Mouse (Mus musculus): ENCODE measurements around the gene Mapk1. TPM values are rescaled to one million over a fixed set of nuclear protein-coding genes. Genes with fewer than 3 reads are reported as not detected.

Mapk1 gene
- total and polyA plus RNA-seq, 3 experiments = 162 to 317 (median 244) TPM

- H3K4me3 ChIP-seq (replicated peaks in 1 of 3; ENCODE audit: low read depth in 2 of 3, low read length in 2 of 3, poor library complexity in 1 of 3) = no peak overlapping the region
- H3K9me3 ChIP-seq (replicated peaks; ENCODE audit: low read length) = no peaks in the 10 kb centered on the region
- no peak overlapping the region for H3K9ac ChIP-seq (ENCODE audit: insufficient read depth, low read depth)
- H3K4me1 ChIP-seq (ENCODE audit: control insufficient read depth in 1 of 2, insufficient read depth in 2 of 2) = peaks cover 0 to 5% of the 10 kb centered on the region in 2 experiments; a peak in 2 of 4 replicates
- H3K4me2 ChIP-seq (ENCODE audit: insufficient read depth, low read depth, poor library complexity, severe bottlenecking) = no peak overlapping the region
- H3K27ac ChIP-seq (ENCODE audit: insufficient read depth, low read depth) = no peak overlapping the region
- TF ChIP-seq JUN (IDR thresholded peaks at IDR 0.05; ENCODE audit: insufficient read depth, low read depth, low read length) (no peak), TCF12 (IDR thresholded peaks at IDR 0.05; ENCODE audit: low read depth, low read length) (no peak), ELF1 (IDR thresholded peaks at IDR 0.05; ENCODE audit: low read depth, low read length) (no peak), ZNF384 (IDR thresholded peaks at IDR 0.05; ENCODE audit: low read depth, low read length) (no peak), NRF1 (IDR thresholded peaks at IDR 0.05; ENCODE audit: low read depth, low read length) (no peak), GABPA (IDR thresholded peaks at IDR 0.05; ENCODE audit: insufficient replicate concordance, low read depth, low read length) (no peak), MEF2A (IDR thresholded peaks at IDR 0.05; ENCODE audit: borderline replicate concordance, low read depth, low read length) (no peak), MAFK (IDR thresholded peaks at IDR 0.05; ENCODE audit: insufficient replicate concordance, low read length) (no peak), MXI1 (IDR thresholded peaks at IDR 0.05; ENCODE audit: low read depth, low read length) (no peak), POLR2AphosphoS2 (IDR thresholded peaks at IDR 0.05; ENCODE audit: low read depth, low read length) (no peak), MYC (IDR thresholded peaks at IDR 0.05; ENCODE audit: low read depth, low read length) (no peak), SMC3 (IDR thresholded peaks at IDR 0.05; ENCODE audit: low read depth, low read length) (no peak), CTCF (conservative IDR thresholded peaks at IDR 0.05 in 1 of 2, IDR thresholded peaks at IDR 0.05 in 1 of 2; ENCODE audit: low read depth in 2 of 2, low read length in 2 of 2) (no peak)
- dilution Hi-C loops (cut with MboI; ENCODE audit: extremely low pct_ligation_motif_present, extremely low pct_unique_long_range_greater_than_20kb, low sequenced_read_pairs) (no loop called here), in situ Hi-C loops (cut with MboI; ENCODE audit: low pct_ligation_motif_present, low pct_unique_long_range_greater_than_20kb, low sequenced_read_pairs) (no loop called here)
- no peaks in the 10 kb centered on the region for H3K79me2 ChIP-seq (replicated peaks; ENCODE audit: control insufficient read depth, extremely low read depth, insufficient read depth, poor library complexity, severe bottlenecking)
- DNase-seq (ENCODE audit: extremely low read depth) = no peak
- H3K27me3 ChIP-seq (replicated peaks) = peaks cover 2% of the 10 kb centered on the region
- peaks cover 0 to 12% of the 10 kb centered on the region in 2 experiments for H3K36me3 ChIP-seq (replicated peaks in 1 of 2; ENCODE audit: control insufficient read depth in 1 of 2, insufficient read depth in 1 of 2, low read length in 1 of 2)
Observed at GRCm38 (mm10) chr16:17055584-17055983, 72.4 kb downstream of the Mapk1 start.

DNA sequence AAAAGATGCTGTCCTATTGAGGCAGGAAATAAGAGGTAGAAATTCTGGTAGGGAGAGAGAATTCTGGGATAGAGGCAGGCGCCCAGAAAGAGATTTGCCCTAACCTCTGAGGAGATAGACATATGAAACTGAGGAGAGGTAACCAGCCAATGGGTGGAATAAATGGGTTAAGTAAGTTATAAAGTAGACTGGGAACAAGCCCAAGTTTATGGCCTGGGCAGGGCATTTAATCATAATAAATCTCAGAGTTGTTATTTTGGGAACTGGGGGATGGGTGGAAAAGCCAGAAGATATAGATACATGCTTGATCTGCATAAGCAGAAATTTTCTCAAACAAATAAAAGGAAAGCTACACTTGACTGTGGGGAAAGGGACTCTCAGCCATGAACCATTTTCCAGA is 79.2 kb downstream of the Mapk1 start:
- DNase-seq (ENCODE audit: extremely low read depth) = no peak
- Histone ChIP-seq H3K9me3 (replicated peaks; ENCODE audit: low read length) (no peaks in the 10 kb centered on the region), H3K9ac (ENCODE audit: insufficient read depth, low read depth) (no peak overlapping the region), H3K79me2 (replicated peaks; ENCODE audit: control insufficient read depth, extremely low read depth, insufficient read depth, poor library complexity, severe bottlenecking) (no peaks in the 10 kb centered on the region), H3K27ac (ENCODE audit: insufficient read depth, low read depth) (no peak overlapping the region), H3K4me1 (ENCODE audit: control insufficient read depth in 1 of 2, insufficient read depth in 2 of 2) (peaks cover 0 to 5% of the 10 kb centered on the region in 2 experiments; a peak in 2 of 4 replicates), H3K4me2 (ENCODE audit: insufficient read depth, low read depth, poor library complexity, severe bottlenecking) (no peak overlapping the region), H3K36me3 (replicated peaks in 1 of 2; ENCODE audit: control insufficient read depth in 1 of 2, insufficient read depth in 1 of 2, low read length in 1 of 2) (no peaks in the 10 kb centered on the region), H3K4me3 (replicated peaks in 1 of 3; ENCODE audit: low read depth in 2 of 3, low read length in 2 of 3, poor library complexity in 1 of 3) (no peak overlapping the region), H3K27me3 (replicated peaks) (peaks cover 37% of the 10 kb centered on the region)
- in situ Hi-C loops (cut with MboI; ENCODE audit: low pct_ligation_motif_present, low pct_unique_long_range_greater_than_20kb, low sequenced_read_pairs) = no loop called here
- TF ChIP-seq EP300 (IDR thresholded peaks at IDR 0.05; ENCODE audit: low read length) = no peak
- no peak for TF ChIP-seq RAD21 (IDR thresholded peaks at IDR 0.05; ENCODE audit: low read depth, low read length)
- TF ChIP-seq CHD2 (IDR thresholded peaks at IDR 0.05; ENCODE audit: low read length) = no peak
- TF ChIP-seq MAZ (IDR thresholded peaks at IDR 0.05; ENCODE audit: low read depth, low read length) = no peak
- TF ChIP-seq ELF1 (IDR thresholded peaks at IDR 0.05; ENCODE audit: low read depth, low read length) = no peak
- TF ChIP-seq PAX5 (IDR thresholded peaks at IDR 0.05; ENCODE audit: low read length) = no peak
- no peak for TF ChIP-seq MEF2A (IDR thresholded peaks at IDR 0.05; ENCODE audit: borderline replicate concordance, low read depth, low read length)
- TF ChIP-seq E2F4 (IDR thresholded peaks at IDR 0.05; ENCODE audit: insufficient replicate concordance, low read depth, low read length) = no peak
- no peak for TF ChIP-seq MAFK (IDR thresholded peaks at IDR 0.05; ENCODE audit: insufficient replicate concordance, low read length)
- dilution Hi-C loops (cut with MboI; ENCODE audit: extremely low pct_ligation_motif_present, extremely low pct_unique_long_range_greater_than_20kb, low sequenced_read_pairs) = no loop called here
